Mouse (Mus musculus) liver, embryonic 16.5 days (tissue): ENCODE results near the gene Dbp. TPM values are rescaled to one million over a fixed set of nuclear protein-coding genes. Genes with fewer than 3 reads are reported as not detected.

Experiments
- polyA plus RNA-seq: library from polyadenylated mRNA; unstranded; fragments of >200 nt; fragmentation: Nextera tagmentation; extraction: Ambion mirVana; gene quantifications from 2 replicates; pipeline ENCODE4 v1.2.1, GENCODE M21; 2015

Gene Dbp
- polyA plus RNA-seq, 1 experiment from 2014 or later = 0.32 TPM

Other genes starting within 250 kb of the Dbp start
- 6,125 and 6,166 TPM in 2 replicates for gene Ftl1, start 245.2 kb upstream of the Dbp start, polyA plus RNA-seq
- gene Bax, start 238.2 kb upstream of the Dbp start, polyA plus RNA-seq = 63.3 and 63.4 TPM in 2 replicates
- gene Tulp2, start 223.2 kb upstream of the Dbp start, polyA plus RNA-seq = 0.41 and 0.75 TPM in 2 replicates
- not detected in 2 replicates for gene Gm45808, start 218.3 kb upstream of the Dbp start, polyA plus RNA-seq
- gene Dhdh, start 216.3 kb upstream of the Dbp start, polyA plus RNA-seq = 2.5 and 3.3 TPM in 2 replicates
- gene Nucb1, start 194.7 kb upstream of the Dbp start, polyA plus RNA-seq = 122 and 124 TPM in 2 replicates
- gene Ppp1r15a, start 178.8 kb upstream of the Dbp start, polyA plus RNA-seq = 293 and 328 TPM in 2 replicates
- gene Plekha4, start 178.8 kb upstream of the Dbp start, polyA plus RNA-seq = 0.47 and 0.78 TPM in 2 replicates
- gene Hsd17b14, start 150.2 kb upstream of the Dbp start, polyA plus RNA-seq = 1.3 and 1.8 TPM in 2 replicates
- 44.0 and 44.6 TPM in 2 replicates for gene Bcat2, start 134.9 kb upstream of the Dbp start, polyA plus RNA-seq
- not detected in 2 replicates for gene Fgf21, start 89.6 kb upstream of the Dbp start, polyA plus RNA-seq
- not detected in 2 replicates for gene Fut1, start 87.8 kb upstream of the Dbp start, polyA plus RNA-seq
- 0.05 and 0.06 TPM in 2 replicates for gene Izumo1, start 83.3 kb upstream of the Dbp start, polyA plus RNA-seq
- gene Rasip1, start 77.6 kb upstream of the Dbp start, polyA plus RNA-seq = 1.7 and 1.8 TPM in 2 replicates
- 0.58 and 1.3 TPM in 2 replicates for gene Mamstr, start 65.1 kb upstream of the Dbp start, polyA plus RNA-seq
- gene Fut2, start 38.7 kb upstream of the Dbp start, polyA plus RNA-seq = 0.02 and 0.08 TPM in 2 replicates
- not detected in 2 replicates for gene Ntn5, start 21.1 kb upstream of the Dbp start, polyA plus RNA-seq
- gene Sec1, start 10.7 kb upstream of the Dbp start, polyA plus RNA-seq = 0.05 TPM in 1 of 2 replicates, not detected in the other
- gene Car11, start 5.2 kb upstream of the Dbp start, polyA plus RNA-seq = 0.23 and 0.37 TPM in 2 replicates
- gene Rpl18, start 10.4 kb downstream of the Dbp start, polyA plus RNA-seq = 460 and 502 TPM in 2 replicates
- gene Sphk2, start 12.9 kb downstream of the Dbp start, polyA plus RNA-seq = 11.0 and 13.9 TPM in 2 replicates
- gene Fam83e, start 16.1 kb downstream of the Dbp start, polyA plus RNA-seq = 0.16 and 0.30 TPM in 2 replicates
- gene Spaca4, start 20.7 kb downstream of the Dbp start, polyA plus RNA-seq = not detected in 2 replicates
- not detected in 2 replicates for gene Lmtk3, start 78.7 kb downstream of the Dbp start, polyA plus RNA-seq
- 0.08 and 0.22 TPM in 2 replicates for gene Sult2b1, start 79.6 kb downstream of the Dbp start, polyA plus RNA-seq
- 26.0 and 26.5 TPM in 2 replicates for gene Cyth2, start 109.5 kb downstream of the Dbp start, polyA plus RNA-seq
- gene Kcnj14, start 119.7 kb downstream of the Dbp start, polyA plus RNA-seq = 0.14 and 0.15 TPM in 2 replicates
- gene Grwd1, start 125.9 kb downstream of the Dbp start, polyA plus RNA-seq = 19.2 and 20.9 TPM in 2 replicates
- 27.9 and 35.3 TPM in 2 replicates for gene Kdelr1, start 167.7 kb downstream of the Dbp start, polyA plus RNA-seq
- 0.04 and 0.05 TPM in 2 replicates for gene Grin2d, start 173.3 kb downstream of the Dbp start, polyA plus RNA-seq
- 0.71 and 0.95 TPM in 2 replicates for gene Syngr4, start 191.6 kb downstream of the Dbp start, polyA plus RNA-seq
- 3.5 and 4.3 TPM in 2 replicates for gene Tmem143, start 191.9 kb downstream of the Dbp start, polyA plus RNA-seq
- gene Emp3, start 216.3 kb downstream of the Dbp start, polyA plus RNA-seq = 55.5 and 56.5 TPM in 2 replicates
- 0.94 and 1.2 TPM in 2 replicates for gene Ccdc114, start 219.0 kb downstream of the Dbp start, polyA plus RNA-seq